Comparison of ENCODE assay signal across 8 mouse cellular contexts in genomic region chr4:116626658-116627358, GRCm38 (mm10). TPM values are rescaled to one million over a fixed set of nuclear protein-coding genes. Genes with fewer than 3 reads are reported as not detected.
A peak's percentile ranks its signal among the peaks of the same experiment; 100 is the strongest.
DNase-seq lines count a peak whose midpoint lies in the region; ATAC-seq and TF ChIP-seq lines count a peak whose summit lies in the region.

No protein-coding gene starts in this region.

- H3K4me1 ChIP-seq in forebrain, embryonic 15.5 days = peaks cover 25% of the 10 kb centered on the region
- H3K4me1 ChIP-seq in lung, embryonic 15.5 days = peaks cover 20% of the 10 kb centered on the region
- no peaks in the 10 kb centered on the region for H3K4me1 ChIP-seq in olfactory bulb, adult 2 months (ENCODE audit: control insufficient read depth, insufficient read depth, low read length)
- peaks cover 3% of the 10 kb centered on the region for H3K4me1 ChIP-seq in thymus, adult 2 months (replicated peaks; ENCODE audit: control insufficient read depth, insufficient read depth, low read length)

- peak; percentile 84 for ATAC-seq in forebrain, embryonic 15.5 days (replicated peaks)
- peak; percentile 81 for ATAC-seq in lung, embryonic 15.5 days (ENCODE audit: borderline replicate concordance, extremely low read depth, low FRiP score, low TSS enrichment)

- peak overlapping the region; percentile 86 for H3K9ac ChIP-seq in forebrain, embryonic 15.5 days (replicated peaks)
- peak overlapping the region; percentile 91 for H3K9ac ChIP-seq in lung, embryonic 15.5 days

- TF ChIP-seq POLR2A in olfactory bulb, adult 2 months (IDR thresholded peaks at IDR 0.05; ENCODE audit: insufficient read depth, low read depth, low read length) = no peak
- TF ChIP-seq POLR2A in thymus, adult 2 months (IDR thresholded peaks at IDR 0.05; ENCODE audit: control insufficient read depth, extremely low read depth, insufficient read depth, low read length, poor library complexity) = no peak

- H3K4me3 ChIP-seq in forebrain, embryonic 15.5 days = peak overlapping the region; percentile 97
- peak overlapping the region; percentile 99 for H3K4me3 ChIP-seq in lung, embryonic 15.5 days
- H3K4me3 ChIP-seq in olfactory bulb, adult 2 months (ENCODE audit: insufficient read depth, low read depth, low read length) = peak overlapping the region; percentile 85
- H3K4me3 ChIP-seq in thymus, adult 2 months (ENCODE audit: control insufficient read depth, insufficient read depth, low read length) = peak overlapping the region; percentile 77

- peak; percentile 72 for DNase-seq in MEL-GATA-1-ER (ENCODE audit: extremely low read depth, low read depth)
- DNase-seq in cerebellum, adult 11-12 months = peak; percentile 69
- DNase-seq in heart, postnatal 25 days (ENCODE audit: low spot score) = peak; percentile 49
- DNase-seq in layer of hippocampus, adult 18-20 months (ENCODE audit: low spot score in 2 of 2) = peak; percentile 29 to 72
- DNase-seq in thymus, adult 2 months = peak; percentile 84

- no peaks in the 10 kb centered on the region for H3K9me3 ChIP-seq in forebrain, embryonic 15.5 days
- H3K9me3 ChIP-seq in lung, embryonic 15.5 days = no peaks in the 10 kb centered on the region

- peak; percentile 19; the same call in 1 of the 2 replicates for TF ChIP-seq CTCF in olfactory bulb, adult 2 months (IDR thresholded peaks at IDR 0.05; ENCODE audit: insufficient read depth, low read depth, low read length)
- 0 out of 2 replicates have a peak, but pooled peaks have one; percentile 33 for TF ChIP-seq CTCF in thymus, adult 2 months (IDR thresholded peaks at IDR 0.05; ENCODE audit: borderline replicate concordance, control insufficient read depth, extremely low read depth, insufficient read depth, low read length, poor library complexity)

- H3K4me2 ChIP-seq in forebrain, embryonic 15.5 days (replicated peaks) = peak overlapping the region; percentile 49
- peak overlapping the region; percentile 73 for H3K4me2 ChIP-seq in lung, embryonic 15.5 days

- H3K36me3 ChIP-seq in forebrain, embryonic 15.5 days = peaks cover 8% of the 10 kb centered on the region
- peaks cover 8% of the 10 kb centered on the region for H3K36me3 ChIP-seq in lung, embryonic 15.5 days
- H3K36me3 ChIP-seq in thymus, adult 2 months (ENCODE audit: control insufficient read depth, insufficient read depth, low read length) = peaks cover under 1% of the 10 kb centered on the region; the same call in 1 of the 2 replicates

- H3K27ac ChIP-seq in forebrain, embryonic 15.5 days (replicated peaks) = peak overlapping the region; percentile 96
- H3K27ac ChIP-seq in lung, embryonic 15.5 days = peak overlapping the region; percentile 97
- peak overlapping the region; percentile 56 for H3K27ac ChIP-seq in olfactory bulb, adult 2 months (ENCODE audit: insufficient read depth, low read depth, low read length)
- H3K27ac ChIP-seq in thymus, adult 2 months (ENCODE audit: control insufficient read depth, insufficient read depth, low read length) = peak overlapping the region; percentile 48

- H3K27me3 ChIP-seq in forebrain, embryonic 15.5 days = no peaks in the 10 kb centered on the region
- no peaks in the 10 kb centered on the region for H3K27me3 ChIP-seq in lung, embryonic 15.5 days
- no peaks in the 10 kb centered on the region for H3K27me3 ChIP-seq in thymus, adult 2 months (ENCODE audit: control insufficient read depth, insufficient read depth, low read length)

- WGBS in forebrain, embryonic 15.5 days = 1% methylated on average over 53 of the region's 53 CpGs
- under 1% methylated on average over 53 of the region's 53 CpGs for WGBS in lung, embryonic 15.5 days
- WGBS in olfactory bulb, adult 2 months = under 1% methylated on average over 53 of the region's 53 CpGs
- under 1% methylated on average over 53 of the region's 53 CpGs for WGBS in thymus, adult 2 months

- intact Hi-C loops in heart, postnatal 25 days (cut with DNase I) = no loop called here

RNA-seq across cellular contexts. Expression of gene Nasp, which starts 0.9 kb away (rescaled TPM):
- 131 and 133 TPM in 2 replicates for polyA plus RNA-seq in forebrain, embryonic 15.5 days (2015; fragmentation: Nextera tagmentation; extraction: Ambion mirVana)
- 10 to 100 TPM; 21.1 to 24.6 TPM for total RNA-seq in heart, postnatal 25 days (2021)
- total RNA-seq in layer of hippocampus, adult 18-20 months (2021) = 10 to 100 TPM; 24.5 to 25.4 TPM
- 125 and 131 TPM in 2 replicates for polyA plus RNA-seq in lung, embryonic 15.5 days (2015; fragmentation: Nextera tagmentation; extraction: Ambion mirVana)
- not detected in 2 replicates for polyA plus RNA-seq in olfactory bulb, adult 2 months (2012; ENCODE audit: insufficient read depth, insufficient read length, low replicate concordance, missing spikeins)
- 14.2 and 15.8 TPM in 2 replicates for polyA plus RNA-seq in thymus, adult 2 months (2012; rRNA removed)

RNA-seq across cellular contexts. Expression of gene Akr1a1, which starts 24.7 kb away (rescaled TPM):
- polyA plus RNA-seq in forebrain, embryonic 15.5 days (2015; fragmentation: Nextera tagmentation; extraction: Ambion mirVana) = 775 and 779 TPM in 2 replicates
- total RNA-seq in heart, postnatal 25 days (2021) = 100 to 1,000 TPM; 277 to 278 TPM
- 100 to 1,000 TPM; 395 to 397 TPM for total RNA-seq in layer of hippocampus, adult 18-20 months (2021)
- 820 and 831 TPM in 2 replicates for polyA plus RNA-seq in lung, embryonic 15.5 days (2015; fragmentation: Nextera tagmentation; extraction: Ambion mirVana)
- polyA plus RNA-seq in olfactory bulb, adult 2 months (2012; ENCODE audit: insufficient read depth, insufficient read length, low replicate concordance, missing spikeins) = 1,277 TPM in 1 of 2 replicates, not detected in the other
- polyA plus RNA-seq in thymus, adult 2 months (2012; rRNA removed) = 490 and 565 TPM in 2 replicates

RNA-seq across cellular contexts. Expression of gene Ccdc17, which starts 30.4 kb away (rescaled TPM):
- polyA plus RNA-seq in forebrain, embryonic 15.5 days (2015; fragmentation: Nextera tagmentation; extraction: Ambion mirVana) = 3.8 and 4.6 TPM in 2 replicates
- 1 to 10 TPM; 3.0 to 4.2 TPM for total RNA-seq in heart, postnatal 25 days (2021)
- total RNA-seq in layer of hippocampus, adult 18-20 months (2021) = 1 to 10 TPM; 4.6 to 4.8 TPM
- polyA plus RNA-seq in lung, embryonic 15.5 days (2015; fragmentation: Nextera tagmentation; extraction: Ambion mirVana) = 6.3 and 9.1 TPM in 2 replicates
- not detected in 2 replicates for polyA plus RNA-seq in olfactory bulb, adult 2 months (2012; ENCODE audit: insufficient read depth, insufficient read length, low replicate concordance, missing spikeins)
- polyA plus RNA-seq in thymus, adult 2 months (2012; rRNA removed) = 7.3 and 9.9 TPM in 2 replicates

RNA-seq across cellular contexts. Expression of gene Prdx1, which starts 58.5 kb away (rescaled TPM):
- 481 and 490 TPM in 2 replicates for polyA plus RNA-seq in forebrain, embryonic 15.5 days (2015; fragmentation: Nextera tagmentation; extraction: Ambion mirVana)
- total RNA-seq in heart, postnatal 25 days (2021) = 100 to 1,000 TPM; 429 to 473 TPM
- total RNA-seq in layer of hippocampus, adult 18-20 months (2021) = 100 to 1,000 TPM; 153 to 155 TPM
- 1,493 and 1,538 TPM in 2 replicates for polyA plus RNA-seq in lung, embryonic 15.5 days (2015; fragmentation: Nextera tagmentation; extraction: Ambion mirVana)
- 633 TPM in 1 of 2 replicates, not detected in the other for polyA plus RNA-seq in olfactory bulb, adult 2 months (2012; ENCODE audit: insufficient read depth, insufficient read length, low replicate concordance, missing spikeins)
- polyA plus RNA-seq in thymus, adult 2 months (2012; rRNA removed) = 61.8 and 99.5 TPM in 2 replicates

Comparison
In these comparisons a context has a peak if more than half of its experiments do, and no peak if none do; other contexts are left out.
1. Peak in every context shown above with its lines: DNase-seq, ATAC-seq, H3K4me3 ChIP-seq and H3K27ac ChIP-seq.